Mouse (Mus musculus): ENCODE results near the gene Pigk. TPM values are rescaled to one million over a fixed set of nuclear protein-coding genes. Genes with fewer than 3 reads are reported as not detected.

Pigk gene
- total and polyA plus RNA-seq, 3 experiments: 6.4 to 28.1 (median 24.0) TPM

GRCm38 (mm10) chr3:152941671-152942070, 227.8 kb downstream of the Pigk start:
- no peak for DNase-seq
- Histone ChIP-seq H3K36me3 (ENCODE audit: control insufficient read depth, insufficient read depth, low read length) (no peaks in the 10 kb centered on the region), H3K9ac (ENCODE audit: low read depth, low read length) (no peak overlapping the region), H3K79me2 (replicated peaks; ENCODE audit: control insufficient read depth, insufficient read depth, low read length) (no peaks in the 10 kb centered on the region), H3K4me1 (ENCODE audit: control insufficient read depth, insufficient read depth, low read length) (no peaks in the 10 kb centered on the region), H3K4me3 (no peak overlapping the region), H3K27me3 (ENCODE audit: control insufficient read depth, insufficient read depth, low read length) (no peaks in the 10 kb centered on the region), H3K27ac (no peak overlapping the region)
- no peak for TF ChIP-seq CTCF (IDR thresholded peaks at IDR 0.05)
- TF ChIP-seq EP300 (IDR thresholded peaks at IDR 0.05; ENCODE audit: insufficient read depth, low read depth, low read length): no peak
- no peak for TF ChIP-seq POLR2A (IDR thresholded peaks at IDR 0.05; ENCODE audit: insufficient read depth, low read depth, low read length)
- WGBS: 68% methylated on average over 5 of the region's 5 CpGs
- intact Hi-C loops (cut with DNase I): no loop called here

GRCm38 (mm10) chr3:152942985-152943384, 229.1 kb downstream of the Pigk start:
- peak in 1 of 2 experiments; percentile 12 for DNase-seq

GRCm38 (mm10) chr3:152944766-152945165, 230.9 kb downstream of the Pigk start:
- Histone ChIP-seq H3K27me3 (ENCODE audit: control insufficient read depth, insufficient read depth, low read length) (no peaks in the 10 kb centered on the region), H3K4me3 (no peak overlapping the region), H3K79me2 (replicated peaks; ENCODE audit: control insufficient read depth, insufficient read depth, low read length) (no peaks in the 10 kb centered on the region), H3K36me3 (ENCODE audit: control insufficient read depth, insufficient read depth, low read length) (no peaks in the 10 kb centered on the region), H3K9ac (ENCODE audit: low read depth, low read length) (no peak overlapping the region), H3K4me1 (ENCODE audit: control insufficient read depth, insufficient read depth, low read length) (no peaks in the 10 kb centered on the region), H3K27ac (no peak overlapping the region)
- 79% methylated on average over 3 of the region's 3 CpGs for WGBS
- TF ChIP-seq POLR2A (IDR thresholded peaks at IDR 0.05; ENCODE audit: insufficient read depth, low read depth, low read length) (no peak), CTCF (IDR thresholded peaks at IDR 0.05) (no peak), EP300 (IDR thresholded peaks at IDR 0.05; ENCODE audit: insufficient read depth, low read depth, low read length) (no peak)
- DNase-seq: peak; percentile 29 to 30
- intact Hi-C loops (cut with DNase I): no loop called here

More at GRCm38 (mm10) chr3:152942985-152943384, 229.1 kb downstream of the Pigk start:
- H3K4me3 ChIP-seq: no peak overlapping the region
- no peak overlapping the region for H3K27ac ChIP-seq
- 52% methylated on average over 11 of the region's 11 CpGs for WGBS
- intact Hi-C loops (cut with DNase I): no loop called here
- H3K9ac ChIP-seq (ENCODE audit: low read depth, low read length): no peak overlapping the region
- H3K4me1 ChIP-seq (ENCODE audit: control insufficient read depth, insufficient read depth, low read length): no peaks in the 10 kb centered on the region
- TF ChIP-seq EP300 (IDR thresholded peaks at IDR 0.05; ENCODE audit: insufficient read depth, low read depth, low read length): no peak
- no peak for TF ChIP-seq POLR2A (IDR thresholded peaks at IDR 0.05; ENCODE audit: insufficient read depth, low read depth, low read length)
- TF ChIP-seq CTCF (IDR thresholded peaks at IDR 0.05): no peak
- no peaks in the 10 kb centered on the region for H3K79me2 ChIP-seq (replicated peaks; ENCODE audit: control insufficient read depth, insufficient read depth, low read length)
- H3K27me3 ChIP-seq (ENCODE audit: control insufficient read depth, insufficient read depth, low read length): no peaks in the 10 kb centered on the region
- H3K36me3 ChIP-seq (ENCODE audit: control insufficient read depth, insufficient read depth, low read length): no peaks in the 10 kb centered on the region

GRCm38 (mm10) chr3:152947031-152947640, 233.2 kb downstream of the Pigk start:
- WGBS: 84% methylated on average over 11 of the region's 11 CpGs
- DNase-seq: no peak
- Histone ChIP-seq H3K9ac (ENCODE audit: low read depth, low read length) (no peak overlapping the region), H3K4me3 (no peak overlapping the region), H3K27me3 (ENCODE audit: control insufficient read depth, insufficient read depth, low read length) (no peaks in the 10 kb centered on the region), H3K4me1 (ENCODE audit: control insufficient read depth, insufficient read depth, low read length) (no peaks in the 10 kb centered on the region), H3K79me2 (replicated peaks; ENCODE audit: control insufficient read depth, insufficient read depth, low read length) (no peaks in the 10 kb centered on the region), H3K27ac (no peak overlapping the region), H3K36me3 (ENCODE audit: control insufficient read depth, insufficient read depth, low read length) (no peaks in the 10 kb centered on the region)
- TF ChIP-seq POLR2A (IDR thresholded peaks at IDR 0.05; ENCODE audit: insufficient read depth, low read depth, low read length) (no peak), CTCF (IDR thresholded peaks at IDR 0.05) (no peak), EP300 (IDR thresholded peaks at IDR 0.05; ENCODE audit: insufficient read depth, low read depth, low read length) (no peak)
- intact Hi-C loops (cut with DNase I): no loop called here

- WGBS: 77% methylated on average over 7 of the region's 7 CpGs
- no peaks in the 10 kb centered on the region for H3K27me3 ChIP-seq (ENCODE audit: control insufficient read depth, insufficient read depth, low read length)
- no peak overlapping the region for H3K9ac ChIP-seq (ENCODE audit: low read depth, low read length)
- TF ChIP-seq CTCF (IDR thresholded peaks at IDR 0.05): no peak
- no peak for TF ChIP-seq EP300 (IDR thresholded peaks at IDR 0.05; ENCODE audit: insufficient read depth, low read depth, low read length)
- TF ChIP-seq POLR2A (IDR thresholded peaks at IDR 0.05; ENCODE audit: insufficient read depth, low read depth, low read length): no peak
- DNase-seq: no peak
- no peaks in the 10 kb centered on the region for H3K79me2 ChIP-seq (replicated peaks; ENCODE audit: control insufficient read depth, insufficient read depth, low read length)
- no peak overlapping the region for H3K27ac ChIP-seq
- H3K36me3 ChIP-seq (ENCODE audit: control insufficient read depth, insufficient read depth, low read length): no peaks in the 10 kb centered on the region
- intact Hi-C loops (cut with DNase I): no loop called here
- no peaks in the 10 kb centered on the region for H3K4me1 ChIP-seq (ENCODE audit: control insufficient read depth, insufficient read depth, low read length)
- no peak overlapping the region for H3K4me3 ChIP-seq
These were observed 234.7 kb downstream of the Pigk start for GRCm38 (mm10) chr3:152948556-152948955.

GRCm38 (mm10) chr3:152949233-152949777, 235.4 kb downstream of the Pigk start:
- intact Hi-C loops (cut with DNase I): no loop called here
- TF ChIP-seq CTCF (IDR thresholded peaks at IDR 0.05) (no peak), EP300 (IDR thresholded peaks at IDR 0.05; ENCODE audit: insufficient read depth, low read depth, low read length) (no peak), POLR2A (IDR thresholded peaks at IDR 0.05; ENCODE audit: insufficient read depth, low read depth, low read length) (no peak)
- no peak overlapping the region for H3K9ac ChIP-seq (ENCODE audit: low read depth, low read length)
- no peaks in the 10 kb centered on the region for H3K4me1 ChIP-seq (ENCODE audit: control insufficient read depth, insufficient read depth, low read length)
- no peak for DNase-seq
- no peak overlapping the region for H3K27ac ChIP-seq
- WGBS: 87% methylated on average over 15 of the region's 15 CpGs
- no peaks in the 10 kb centered on the region for H3K79me2 ChIP-seq (replicated peaks; ENCODE audit: control insufficient read depth, insufficient read depth, low read length)
- no peaks in the 10 kb centered on the region for H3K36me3 ChIP-seq (ENCODE audit: control insufficient read depth, insufficient read depth, low read length)
- no peak overlapping the region for H3K4me3 ChIP-seq
- H3K27me3 ChIP-seq (ENCODE audit: control insufficient read depth, insufficient read depth, low read length): no peaks in the 10 kb centered on the region

Measured in heart, adult 2 months (tissue).